Mouse (Mus musculus): ENCODE data around the gene Kcnh8. TPM values are rescaled to one million over a fixed set of nuclear protein-coding genes. Genes with fewer than 3 reads are reported as not detected.

The Kcnh8 gene
- polyA plus RNA-seq, 1 experiment: not detected

GRCm38 (mm10) chr17:52804463-52804862, 202.0 kb downstream of the Kcnh8 start:
- Histone ChIP-seq H3K27me3 (ENCODE audit: control insufficient read depth, insufficient read depth, insufficient read length) (no peaks in the 10 kb centered on the region), H3K36me3 (ENCODE audit: control insufficient read depth, insufficient read depth) (no peaks in the 10 kb centered on the region), H3K4me3 (no peak overlapping the region), H3K79me2 (ENCODE audit: control insufficient read depth, insufficient read depth) (no peaks in the 10 kb centered on the region), H3ac (ENCODE audit: control insufficient read depth, insufficient read length) (no peak overlapping the region), H3K4me2 (ENCODE audit: low read depth) (no peak overlapping the region)
- TF ChIP-seq REST (IDR thresholded peaks at IDR 0.05; ENCODE audit: insufficient read depth, insufficient read length) (no peak), MYOG (IDR thresholded peaks at IDR 0.05; ENCODE audit: control insufficient read depth in 1 of 3, insufficient read depth in 1 of 3, insufficient read length in 2 of 3, low read depth in 2 of 3) (no peak)

- TF ChIP-seq USF1 (IDR thresholded peaks at IDR 0.05; ENCODE audit: low read depth) (no peak), REST (IDR thresholded peaks at IDR 0.05; ENCODE audit: insufficient read depth, insufficient read length) (no peak), MYOD1 (IDR thresholded peaks at IDR 0.05; ENCODE audit: control insufficient read depth in 1 of 3, insufficient read length in 2 of 3, low read depth in 2 of 3) (no peak), TCF3 (IDR thresholded peaks at IDR 0.05; ENCODE audit: insufficient read length, low read depth) (no peak), MYOG (IDR thresholded peaks at IDR 0.05; ENCODE audit: control insufficient read depth in 1 of 3, insufficient read depth in 1 of 3, insufficient read length in 2 of 3, low read depth in 2 of 3) (no peak), CEBPB (IDR thresholded peaks at IDR 0.05; ENCODE audit: insufficient read depth, poor library complexity, severe bottlenecking) (no peak), E2F4 (IDR thresholded peaks at IDR 0.05; ENCODE audit: insufficient read depth) (no peak), SRF (IDR thresholded peaks at IDR 0.05; ENCODE audit: control insufficient read depth, insufficient read length, low read depth) (no peak), POLR2AphosphoS2 (IDR thresholded peaks at IDR 0.05; ENCODE audit: insufficient read length, low read depth) (no peak), POLR2A (IDR thresholded peaks at IDR 0.05; ENCODE audit: insufficient read length, low read depth) (no peak), TCF12 (IDR thresholded peaks at IDR 0.05; ENCODE audit: insufficient read depth, poor library complexity, severe bottlenecking) (no peak), MAX (IDR thresholded peaks at IDR 0.05; ENCODE audit: low read depth) (no peak)
- no peak overlapping the region for H3ac ChIP-seq (ENCODE audit: control insufficient read depth, insufficient read length)
- no peak overlapping the region for H3K4me2 ChIP-seq (ENCODE audit: low read depth)
- no peaks in the 10 kb centered on the region for H3K27me3 ChIP-seq (ENCODE audit: control insufficient read depth, insufficient read depth, insufficient read length)
- no peaks in the 10 kb centered on the region for H3K79me2 ChIP-seq (ENCODE audit: control insufficient read depth, insufficient read depth)
- no peaks in the 10 kb centered on the region for H3K36me3 ChIP-seq (ENCODE audit: control insufficient read depth, insufficient read depth)
- H3K4me3 ChIP-seq: no peak overlapping the region
Observed at GRCm38 (mm10) chr17:52810773-52811172, 208.3 kb downstream of the Kcnh8 start.

- Histone ChIP-seq H3K4me3 (no peak overlapping the region), H3ac (ENCODE audit: control insufficient read depth, insufficient read length) (no peak overlapping the region), H3K79me2 (ENCODE audit: control insufficient read depth, insufficient read depth) (no peaks in the 10 kb centered on the region), H3K27me3 (ENCODE audit: control insufficient read depth, insufficient read depth, insufficient read length) (no peaks in the 10 kb centered on the region), H3K4me2 (ENCODE audit: low read depth) (no peak overlapping the region), H3K36me3 (ENCODE audit: control insufficient read depth, insufficient read depth) (no peaks in the 10 kb centered on the region)
- TF ChIP-seq MYOG (IDR thresholded peaks at IDR 0.05; ENCODE audit: control insufficient read depth in 1 of 3, insufficient read depth in 1 of 3, insufficient read length in 2 of 3, low read depth in 2 of 3) (no peak), CEBPB (IDR thresholded peaks at IDR 0.05; ENCODE audit: insufficient read depth, poor library complexity, severe bottlenecking) (no peak)
Observed at GRCm38 (mm10) chr17:52819007-52819406, 216.5 kb downstream of the Kcnh8 start.

- Histone ChIP-seq H3K79me2 (ENCODE audit: control insufficient read depth, insufficient read depth) (no peaks in the 10 kb centered on the region), H3K36me3 (ENCODE audit: control insufficient read depth, insufficient read depth) (no peaks in the 10 kb centered on the region), H3K4me3 (no peak overlapping the region), H3K4me2 (ENCODE audit: low read depth) (no peak overlapping the region), H3ac (ENCODE audit: control insufficient read depth, insufficient read length) (no peak overlapping the region), H3K27me3 (ENCODE audit: control insufficient read depth, insufficient read depth, insufficient read length) (no peaks in the 10 kb centered on the region)
- TF ChIP-seq USF1 (IDR thresholded peaks at IDR 0.05; ENCODE audit: low read depth) (no peak), CEBPB (IDR thresholded peaks at IDR 0.05; ENCODE audit: insufficient read depth, poor library complexity, severe bottlenecking) (no peak), TCF12 (IDR thresholded peaks at IDR 0.05; ENCODE audit: insufficient read depth, poor library complexity, severe bottlenecking) (no peak), SRF (IDR thresholded peaks at IDR 0.05; ENCODE audit: control insufficient read depth, insufficient read length, low read depth) (no peak), TCF3 (IDR thresholded peaks at IDR 0.05; ENCODE audit: insufficient read length, low read depth) (no peak), REST (IDR thresholded peaks at IDR 0.05; ENCODE audit: insufficient read depth, insufficient read length) (no peak), MYOG (IDR thresholded peaks at IDR 0.05; ENCODE audit: control insufficient read depth in 1 of 3, insufficient read depth in 1 of 3, insufficient read length in 2 of 3, low read depth in 2 of 3) (no peak), MYOD1 (IDR thresholded peaks at IDR 0.05; ENCODE audit: control insufficient read depth in 1 of 3, insufficient read length in 2 of 3, low read depth in 2 of 3) (no peak), POLR2A (IDR thresholded peaks at IDR 0.05; ENCODE audit: insufficient read length, low read depth) (no peak), E2F4 (IDR thresholded peaks at IDR 0.05; ENCODE audit: insufficient read depth) (no peak)
Observed at GRCm38 (mm10) chr17:52829678-52830077, 227.2 kb downstream of the Kcnh8 start.

- no peak overlapping the region for H3ac ChIP-seq (ENCODE audit: control insufficient read depth, insufficient read length)
Observed at GRCm38 (mm10) chr17:52873195-52873594, 270.7 kb downstream of the Kcnh8 start.

More at GRCm38 (mm10) chr17:52873195-52873594, 270.7 kb downstream of the Kcnh8 start:
- Histone ChIP-seq H3K4me2 (ENCODE audit: low read depth) (no peak overlapping the region), H3K4me3 (no peak overlapping the region), H3K27me3 (ENCODE audit: control insufficient read depth, insufficient read depth, insufficient read length) (no peaks in the 10 kb centered on the region), H3K36me3 (ENCODE audit: control insufficient read depth, insufficient read depth) (no peaks in the 10 kb centered on the region), H3K79me2 (ENCODE audit: control insufficient read depth, insufficient read depth) (no peaks in the 10 kb centered on the region)
- TF ChIP-seq CEBPB (IDR thresholded peaks at IDR 0.05; ENCODE audit: insufficient read depth, poor library complexity, severe bottlenecking) (no peak), REST (IDR thresholded peaks at IDR 0.05; ENCODE audit: insufficient read depth, insufficient read length) (no peak), TCF12 (IDR thresholded peaks at IDR 0.05; ENCODE audit: insufficient read depth, poor library complexity, severe bottlenecking) (no peak), E2F4 (IDR thresholded peaks at IDR 0.05; ENCODE audit: insufficient read depth) (no peak), TCF3 (IDR thresholded peaks at IDR 0.05; ENCODE audit: insufficient read length, low read depth) (no peak), MYOG (IDR thresholded peaks at IDR 0.05; ENCODE audit: control insufficient read depth in 1 of 3, insufficient read depth in 1 of 3, insufficient read length in 2 of 3, low read depth in 2 of 3) (no peak), SRF (IDR thresholded peaks at IDR 0.05; ENCODE audit: control insufficient read depth, insufficient read length, low read depth) (no peak), USF1 (IDR thresholded peaks at IDR 0.05; ENCODE audit: low read depth) (no peak), POLR2AphosphoS2 (IDR thresholded peaks at IDR 0.05; ENCODE audit: insufficient read length, low read depth) (no peak), MYOD1 (IDR thresholded peaks at IDR 0.05; ENCODE audit: control insufficient read depth in 1 of 3, insufficient read length in 2 of 3, low read depth in 2 of 3) (no peak), MAX (IDR thresholded peaks at IDR 0.05; ENCODE audit: low read depth) (no peak), POLR2A (IDR thresholded peaks at IDR 0.05; ENCODE audit: insufficient read length, low read depth) (no peak)

Data from myocyte (in vitro differentiated cells).